Mouse (Mus musculus): Measurements from ENCODE around the gene Ptprn2.

- TF ChIP-seq POLR2A (IDR thresholded peaks at IDR 0.05; ENCODE audit: borderline replicate concordance, extremely low read depth, insufficient read depth, insufficient read length, poor library complexity, severe bottlenecking), result no peak
- TF ChIP-seq CTCF (IDR thresholded peaks at IDR 0.05; ENCODE audit: borderline replicate concordance, extremely low read depth, insufficient read depth, insufficient read length), result no peak
These were observed 820.1 kb downstream of the Ptprn2 start for GRCm38 (mm10) chr12:117305625-117306105.
